Mouse (Mus musculus) forebrain, embryonic 10.5 days (tissue): ENCODE data around the gene Cdh19. TPM values are rescaled to one million over a fixed set of nuclear protein-coding genes. Genes with fewer than 3 reads are reported as not detected.
A peak's percentile ranks its signal among the peaks of the same experiment; 100 is the strongest.

Experiments used
- DNase-seq: peaks from one replicate; pipeline ENCODE4 v3.0.0-alpha.2; 2017; ENCODE audit warnings: low spot score; ENCODE audit errors: extremely low spot score
- H3K27ac ChIP-seq: fragments of 300-500 bp; sonication (generic); 2 replicates; pipeline ENCODE4 v1.5.1; 2016; ENCODE audit warnings: mild to moderate bottlenecking
- H3K27me3 ChIP-seq: fragments of 300-500 bp; sonication (generic); 2 replicates; pipeline ENCODE4 v1.6.1; 2016; ENCODE audit warnings: mild to moderate bottlenecking; ENCODE audit not compliant: poor library complexity, severe bottlenecking
- H3K36me3 ChIP-seq: fragments of 300-500 bp; sonication (generic); replicated peaks from 2 replicates; pipeline ENCODE4 v1.6.1; 2016; ENCODE audit warnings: mild to moderate bottlenecking, moderate library complexity
- H3K4me1 ChIP-seq: fragments of 300-500 bp; sonication (generic); 2 replicates; pipeline ENCODE4 v1.6.1; 2016
- H3K4me3 ChIP-seq: fragments of 300-500 bp; sonication (generic); 2 replicates; pipeline ENCODE4 v1.5.1; 2016; ENCODE audit warnings: mild to moderate bottlenecking, moderate library complexity
- H3K9me3 ChIP-seq: fragments of 300-500 bp; sonication (generic); 2 replicates; pipeline ENCODE4 v1.6.1; 2016; ENCODE audit warnings: mild to moderate bottlenecking, moderate library complexity
- WGBS: fragments of 180-500 bp; shearing (Covaris S2); methylation state at CpG from one replicate; pipeline ENCODE4 v1.1.7; 2016; 5-methylcytosine and 5-hydroxymethylcytosine counted together
- polyA plus RNA-seq: library from polyadenylated mRNA; unstranded; fragments of >200 nt; fragmentation: Nextera tagmentation; extraction: Ambion mirVana; gene quantifications from 2 replicates; pipeline ENCODE4 v1.2.1, GENCODE M21; 2016

The Cdh19 gene
- polyA plus RNA-seq, result 0.21 and 0.24 TPM in 2 replicates

DNA sequence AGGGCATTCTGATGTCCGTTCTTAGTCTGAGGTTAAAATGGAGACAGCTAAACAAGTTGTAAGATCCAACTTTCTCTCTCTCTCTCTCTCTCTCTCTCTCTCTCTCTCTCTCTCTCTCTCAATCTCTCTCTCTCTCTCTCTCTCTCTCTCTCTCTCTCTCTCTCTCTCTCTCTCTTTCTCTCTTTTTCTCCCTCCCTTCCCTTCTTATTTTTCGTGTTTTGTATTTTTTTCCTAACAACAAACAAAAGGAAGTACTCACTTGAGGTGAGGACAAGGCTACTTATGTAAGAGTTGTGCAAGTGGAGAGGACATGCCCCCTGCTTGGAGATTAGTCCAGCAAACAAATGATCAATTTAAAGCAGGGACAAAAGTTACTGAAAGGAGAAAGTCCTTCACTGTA is at the start of gene Cdh19:
TSS of gene Cdh19 (minus strand) at position 101 of the 400 bp plus-strand sequence.
- H3K27ac ChIP-seq, result no peak within 1 kb of the TSS
- H3K9me3 ChIP-seq, result no peaks in the 10 kb centered on the region
- H3K4me3 ChIP-seq, result no peak within 1 kb of the TSS
- no peaks in the 10 kb centered on the region for H3K36me3 ChIP-seq
- WGBS, result 15% methylated on average over 2 of the region's 2 CpGs
- H3K4me1 ChIP-seq, result 0 out of 2 replicates have a peak, but pooled peaks cover 6% of the 10 kb centered on the region
- H3K27me3 ChIP-seq, result no peaks in the 10 kb centered on the region
- no peak for DNase-seq

DNA sequence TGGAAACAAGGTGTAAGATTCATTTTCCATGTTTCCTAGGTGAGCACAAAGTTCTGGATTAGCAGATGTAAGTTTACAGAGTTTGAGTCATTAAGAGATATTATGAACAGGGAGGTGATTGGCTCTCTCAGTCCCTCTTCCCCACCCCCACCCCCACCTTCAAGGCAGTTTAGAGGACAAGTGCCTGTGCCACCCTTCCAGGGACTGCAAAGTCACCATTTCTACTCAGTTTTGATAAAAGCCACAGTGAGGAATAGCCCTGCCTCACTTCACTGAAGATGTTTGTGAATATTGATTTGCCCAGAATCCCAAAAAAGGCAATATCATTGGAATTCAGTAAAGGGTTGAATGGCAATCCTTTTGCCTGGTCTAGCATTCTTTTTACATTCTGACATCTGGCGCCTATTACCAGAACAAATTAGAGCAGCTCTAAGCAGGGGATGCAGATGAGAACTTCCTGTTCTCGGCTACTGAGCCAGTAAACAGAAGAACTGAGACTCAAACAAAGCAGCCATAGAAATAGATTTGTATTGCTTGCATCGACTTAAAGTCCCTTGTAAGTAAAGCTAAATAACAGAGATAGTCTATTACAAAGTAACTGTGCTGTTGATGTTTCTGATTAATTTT is 43.2 kb upstream of the Cdh19 start:
- Histone ChIP-seq H3K27ac (0 out of 2 replicates have a peak overlapping the region, but pooled peaks have one; percentile 8), H3K36me3 (no peaks in the 10 kb centered on the region), H3K4me1 (peaks cover 5% of the 10 kb centered on the region), H3K4me3 (no peak overlapping the region), H3K27me3 (no peaks in the 10 kb centered on the region), H3K9me3 (no peaks in the 10 kb centered on the region)
- WGBS, result 26% methylated on average over 3 of the region's 3 CpGs
- DNase-seq, result no peak

DNA sequence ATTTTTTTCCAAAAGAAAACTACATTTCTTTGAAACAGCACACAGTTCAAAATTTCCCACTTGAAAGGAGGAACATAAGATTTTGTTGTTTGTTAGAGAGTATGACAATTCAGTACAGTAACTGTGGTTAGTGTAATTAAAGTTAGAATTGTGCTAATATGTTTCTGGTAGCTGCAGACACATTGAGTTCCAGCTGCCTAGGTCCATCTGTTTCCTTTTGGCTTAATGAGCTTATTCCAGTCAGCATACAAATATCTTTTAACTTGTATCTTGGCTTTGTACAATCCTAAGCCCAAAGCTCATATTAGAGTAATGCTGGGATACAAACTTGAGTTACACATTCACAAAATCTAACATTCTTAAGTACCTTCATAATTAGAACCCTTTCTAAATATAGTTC is 40.3 kb upstream of the Cdh19 start:
- H3K9me3 ChIP-seq, result no peaks in the 10 kb centered on the region
- H3K27ac ChIP-seq, result no peak overlapping the region
- H3K27me3 ChIP-seq, result no peaks in the 10 kb centered on the region
- DNase-seq, result no peak
- peaks cover 5% of the 10 kb centered on the region for H3K4me1 ChIP-seq
- H3K4me3 ChIP-seq, result no peak overlapping the region
- no peaks in the 10 kb centered on the region for H3K36me3 ChIP-seq

DNA sequence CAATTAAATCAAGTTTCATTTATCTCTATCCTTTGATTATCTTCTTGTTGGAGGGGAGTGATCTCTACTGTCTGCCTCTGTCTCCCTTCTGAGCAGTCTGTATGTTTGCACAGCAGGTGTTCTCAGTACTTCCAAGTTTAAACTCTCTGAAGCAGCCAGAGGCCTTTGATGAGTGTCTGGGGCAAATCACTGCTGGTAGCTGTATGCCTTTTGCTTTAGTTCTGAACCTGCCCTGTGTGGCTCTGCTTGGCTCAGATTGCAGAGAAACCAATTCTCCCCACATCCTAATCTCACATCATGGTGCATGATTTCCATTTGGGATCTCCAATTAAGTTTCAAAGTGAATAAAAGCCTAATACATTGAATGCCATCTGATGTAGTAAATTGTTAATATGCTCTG is 12.4 kb upstream of the Cdh19 start:
- no peak overlapping the region for H3K27ac ChIP-seq
- no peak for DNase-seq
- H3K4me1 ChIP-seq, result no peaks in the 10 kb centered on the region
- H3K4me3 ChIP-seq, result no peak overlapping the region
- no peaks in the 10 kb centered on the region for H3K36me3 ChIP-seq
- H3K27me3 ChIP-seq, result no peaks in the 10 kb centered on the region
- no peaks in the 10 kb centered on the region for H3K9me3 ChIP-seq

DNA sequence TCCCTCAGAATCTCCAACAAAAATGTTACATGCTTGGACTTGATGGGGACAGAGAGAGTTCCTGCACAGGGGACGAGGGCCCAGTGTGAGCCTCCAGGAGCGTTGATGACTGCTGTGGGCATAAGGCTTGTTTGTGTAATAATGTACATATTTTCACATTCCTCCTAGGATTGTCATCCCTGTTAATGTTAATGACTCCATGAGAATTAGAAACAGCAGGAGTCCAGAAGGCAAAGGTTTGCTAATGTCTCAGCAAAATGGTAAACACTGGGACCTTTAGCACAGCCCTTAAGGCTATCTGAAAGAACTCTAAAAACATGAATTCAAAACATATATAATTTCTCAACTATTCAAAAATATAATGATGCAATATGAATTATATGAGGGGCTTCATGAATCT is 8.2 kb downstream of the Cdh19 start:
- no peak for DNase-seq
- no peaks in the 10 kb centered on the region for H3K36me3 ChIP-seq
- no peak overlapping the region for H3K4me3 ChIP-seq
- 86% methylated on average over 2 of the region's 2 CpGs for WGBS
- no peaks in the 10 kb centered on the region for H3K9me3 ChIP-seq
- no peak overlapping the region for H3K27ac ChIP-seq
- no peaks in the 10 kb centered on the region for H3K4me1 ChIP-seq
- H3K27me3 ChIP-seq, result no peaks in the 10 kb centered on the region

DNA sequence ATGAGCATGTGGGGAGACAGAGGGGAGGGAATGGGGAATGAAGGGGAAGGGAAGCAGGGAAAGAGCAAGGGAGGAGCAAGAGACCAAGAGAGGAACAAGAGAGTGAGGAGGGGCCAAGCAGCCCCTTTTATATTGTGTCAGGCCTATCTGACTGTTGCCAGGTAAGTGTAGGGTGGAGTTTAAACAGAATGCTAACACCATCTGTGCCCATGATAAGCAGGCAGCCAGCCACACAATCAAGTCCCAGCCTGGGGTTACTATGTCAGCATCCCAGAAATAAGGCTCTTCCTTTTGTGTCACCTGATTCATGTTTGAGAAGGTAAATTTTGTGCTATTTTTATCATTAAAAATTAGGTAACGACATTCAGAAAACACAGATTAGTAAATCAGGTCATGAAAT is 67.6 kb downstream of the Cdh19 start:
- H3K9me3 ChIP-seq, result no peaks in the 10 kb centered on the region
- no peak overlapping the region for H3K27ac ChIP-seq
- no peaks in the 10 kb centered on the region for H3K27me3 ChIP-seq
- no peak for DNase-seq
- H3K4me1 ChIP-seq, result no peaks in the 10 kb centered on the region
- WGBS, result 88% methylated on average over 1 of the region's 1 CpGs
- H3K36me3 ChIP-seq, result no peaks in the 10 kb centered on the region
- H3K4me3 ChIP-seq, result no peak overlapping the region

DNA sequence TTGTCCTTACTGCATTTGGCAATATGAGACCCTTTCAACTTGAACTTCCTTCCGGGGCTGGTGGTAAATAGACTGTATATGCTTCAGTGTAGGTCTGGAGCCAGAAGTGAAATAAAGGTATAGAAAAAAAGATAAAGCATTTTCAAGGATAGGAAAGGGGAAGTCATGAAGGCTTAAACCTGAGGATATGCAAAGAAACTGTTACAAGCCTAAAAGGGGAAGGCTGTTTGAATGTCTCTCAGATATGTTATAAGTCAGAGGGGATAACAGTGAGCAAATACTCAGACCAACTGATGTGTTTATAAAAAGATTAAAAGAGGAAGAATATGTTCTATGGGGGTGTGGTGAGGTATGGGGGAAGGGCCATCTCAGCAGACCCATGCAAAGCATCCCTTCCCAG is 68.2 kb downstream of the Cdh19 start:
- DNase-seq, result no peak
- no peaks in the 10 kb centered on the region for H3K27me3 ChIP-seq
- no peaks in the 10 kb centered on the region for H3K4me1 ChIP-seq
- WGBS, result 83% methylated on average over 1 of the region's 1 CpGs
- H3K36me3 ChIP-seq, result no peaks in the 10 kb centered on the region
- no peak overlapping the region for H3K4me3 ChIP-seq
- H3K27ac ChIP-seq, result no peak overlapping the region
- H3K9me3 ChIP-seq, result no peaks in the 10 kb centered on the region

DNA sequence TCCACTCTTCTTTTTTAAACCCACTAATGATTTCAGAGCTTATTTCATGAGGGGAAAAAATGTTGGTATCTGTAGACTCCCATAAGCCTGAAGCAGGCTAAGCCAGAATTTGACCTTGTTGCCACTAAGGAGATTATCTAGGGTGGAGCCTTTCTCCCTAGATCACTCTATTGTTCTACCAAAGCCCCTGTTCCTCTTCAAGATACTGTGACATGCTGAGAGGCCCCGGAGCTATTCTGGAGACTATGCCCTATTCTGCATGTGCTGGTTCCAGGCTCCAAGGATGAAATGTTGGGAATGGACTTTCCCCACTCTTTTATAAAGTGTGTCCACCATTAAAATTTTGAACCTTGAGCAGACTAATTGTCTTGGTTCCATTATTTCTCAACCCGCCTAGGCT is 73.1 kb downstream of the Cdh19 start:
- no peaks in the 10 kb centered on the region for H3K36me3 ChIP-seq
- no peaks in the 10 kb centered on the region for H3K27me3 ChIP-seq
- no peak for DNase-seq
- H3K4me1 ChIP-seq, result no peaks in the 10 kb centered on the region
- no peaks in the 10 kb centered on the region for H3K9me3 ChIP-seq
- H3K27ac ChIP-seq, result no peak overlapping the region
- WGBS, result 69% methylated on average over 2 of the region's 2 CpGs
- no peak overlapping the region for H3K4me3 ChIP-seq
